Mouse (Mus musculus) lung, postnatal 14 days (tissue): ENCODE measurements at regions not wholly inside any gene's neighbourhood (a gene's known extent, or its start where the extent isn't known, plus 50 kb on each side); places are given as distances from the start of the nearest gene placed in this dataset.
"Not testable (repeated sequence)": the region's sequence is repeated elsewhere in the genome, so short reads cannot be mapped to it uniquely, and the experiment has no call there.

Experiments used
- DNase-seq: peaks from one replicate; pipeline ENCODE4 v3.0.0; 2021

DNA sequence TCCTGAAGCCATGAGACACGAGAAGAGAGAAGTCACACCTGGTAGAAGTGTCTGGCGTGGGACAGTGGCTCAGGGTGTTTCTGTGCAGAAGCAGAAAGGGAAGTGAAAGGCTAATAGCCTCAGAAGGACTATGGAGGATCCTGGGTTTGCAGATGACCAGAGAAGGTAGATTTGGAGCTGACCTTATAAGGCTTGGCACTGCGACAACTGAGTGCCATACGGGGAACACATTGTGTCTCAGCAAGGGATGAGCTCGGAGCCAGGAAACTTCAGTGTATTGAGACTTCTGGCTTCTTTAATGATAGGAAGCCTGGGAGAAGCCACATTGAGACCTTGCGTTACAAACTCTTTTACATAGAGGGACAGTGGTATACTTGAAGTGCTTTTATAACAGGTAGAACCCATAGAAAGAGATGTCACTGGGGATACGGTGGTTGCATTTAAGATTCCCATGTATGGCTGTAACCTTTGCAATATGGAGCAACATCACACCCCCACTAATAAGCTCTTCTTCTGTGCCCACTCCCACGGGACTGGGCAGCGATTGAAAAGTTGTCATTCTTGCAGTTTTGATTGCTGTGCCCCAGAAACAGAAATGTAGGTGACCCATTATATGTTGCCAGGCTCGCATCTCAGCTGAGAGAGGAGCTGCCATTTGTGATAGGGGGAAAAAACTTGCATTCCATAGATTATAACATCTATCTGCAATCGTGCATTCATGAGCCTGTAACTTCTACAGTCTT, 61.8 kb upstream of the Dync1i1 start:
- DNase-seq, result no peak

DNA sequence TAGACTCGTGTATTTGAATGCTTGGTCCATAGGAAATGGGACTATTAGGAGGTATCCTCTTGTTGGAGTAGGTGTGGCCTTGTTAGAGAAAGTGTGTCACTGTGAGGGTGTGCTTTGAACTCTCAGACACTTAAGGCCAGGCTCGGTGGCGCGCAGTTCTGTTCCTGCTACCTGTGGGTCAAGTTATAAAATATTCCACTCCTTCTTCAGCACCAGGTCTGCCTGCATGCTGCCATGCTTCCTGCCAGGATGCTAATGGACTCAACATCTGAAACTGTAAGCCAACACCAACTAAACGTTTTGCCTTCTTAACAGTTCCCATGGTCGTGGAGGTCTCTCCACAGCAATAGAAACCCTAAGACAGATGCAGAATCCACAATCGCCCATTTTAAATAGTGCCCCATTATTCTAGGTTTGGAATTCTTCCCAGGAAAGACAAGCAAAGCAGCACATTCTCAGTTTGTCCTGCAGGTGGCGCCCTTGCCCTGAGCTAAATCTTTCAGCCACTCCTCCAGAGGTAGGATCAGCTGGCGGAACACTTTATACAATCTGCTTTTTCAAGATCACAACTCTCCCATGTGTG, 80.2 kb upstream of the Dync1i1 start:
- DNase-seq, result peak; percentile 77

DNA sequence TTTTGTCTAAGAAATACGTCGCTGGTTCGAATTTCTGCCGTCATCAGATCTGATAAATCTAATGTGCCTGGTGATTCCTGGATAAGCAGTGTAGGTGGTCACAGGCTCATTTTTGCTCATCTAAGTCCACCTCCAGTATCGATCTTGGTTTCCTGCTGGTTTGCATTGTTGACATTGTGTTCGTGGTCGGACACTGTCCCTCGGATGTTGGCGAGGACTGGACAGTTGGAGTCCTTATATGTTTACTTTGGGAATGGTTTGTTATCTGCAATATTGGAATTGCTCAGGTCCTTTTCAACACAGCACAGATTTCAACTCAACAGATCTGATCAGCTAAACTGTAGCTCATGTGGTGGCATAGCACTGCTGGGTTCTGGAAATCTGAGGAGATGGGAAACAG, 91.2 kb upstream of the Dync1i1 start:
- DNase-seq, result no peak

DNA sequence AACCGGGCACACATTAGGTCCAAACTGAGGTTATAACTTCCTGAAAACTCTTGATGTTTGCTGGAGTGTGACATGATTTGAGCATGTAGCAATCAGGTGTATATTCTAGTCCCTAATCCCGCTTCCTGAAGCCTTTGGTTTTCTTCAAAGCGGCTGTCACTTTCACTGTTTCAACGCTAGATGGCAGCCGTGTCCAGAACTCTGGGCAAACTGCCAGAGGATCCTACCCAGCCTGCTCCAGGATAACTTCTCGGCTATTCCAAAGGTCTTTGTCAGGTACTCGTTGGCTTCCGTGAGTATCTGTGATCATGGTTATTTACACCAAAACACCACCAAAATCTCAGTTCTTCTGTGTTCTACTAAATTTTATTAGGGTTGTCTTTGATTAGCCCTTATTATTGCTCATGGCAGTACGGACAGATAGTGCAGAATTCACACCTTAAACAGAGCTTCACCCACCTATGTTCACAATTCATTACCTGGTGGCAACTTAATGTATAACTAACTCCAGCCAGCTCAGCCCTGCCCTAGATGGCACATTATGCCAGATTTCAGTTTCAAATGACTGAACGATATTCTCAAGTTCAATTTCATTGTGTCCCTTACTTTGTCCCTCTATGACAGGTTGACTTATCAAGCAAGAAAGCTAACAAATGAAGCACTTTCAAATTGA, 92.3 kb upstream of the Dync1i1 start:
- DNase-seq, result peak; percentile 73

DNA sequence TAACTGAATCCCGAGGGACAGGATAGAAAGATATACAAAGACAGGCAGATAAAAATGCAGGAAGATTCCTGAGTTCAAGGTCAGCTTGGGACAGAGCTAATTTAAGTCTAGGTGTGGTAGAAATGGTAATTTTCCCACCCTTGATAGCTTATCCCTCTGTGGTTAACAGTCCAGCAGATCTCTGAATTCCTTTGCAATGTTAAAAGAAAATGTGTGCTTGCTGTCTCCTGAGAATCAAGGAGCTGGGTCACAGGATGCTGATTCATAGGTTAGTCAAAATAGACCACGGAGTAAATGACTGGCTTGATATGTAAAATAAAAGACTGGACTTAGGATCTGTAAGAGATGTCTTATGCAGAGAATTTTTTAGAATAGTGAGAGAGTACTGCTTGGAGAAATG, 101.4 kb upstream of the Dync1i1 start:
- no peak for DNase-seq

DNA sequence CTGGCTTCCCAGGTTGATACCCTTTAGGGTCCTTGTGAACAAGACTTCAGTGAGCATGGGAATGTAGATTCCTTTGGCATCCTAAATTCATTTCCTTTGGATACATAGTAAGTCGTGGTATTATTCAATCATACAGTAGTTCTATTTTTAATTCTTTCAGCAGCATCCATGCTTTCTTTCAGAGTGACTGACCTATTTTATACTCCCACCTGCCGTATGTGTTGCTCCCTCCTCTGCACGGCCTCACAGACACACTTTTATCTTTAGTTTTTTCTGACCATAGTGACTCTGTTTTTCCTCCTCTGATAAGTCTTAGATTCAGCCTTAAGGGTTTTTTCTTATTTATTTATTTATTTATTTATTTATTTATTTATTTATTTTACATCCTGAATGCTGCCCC, 103.9 kb upstream of the Dync1i1 start:
- no peak for DNase-seq

DNA sequence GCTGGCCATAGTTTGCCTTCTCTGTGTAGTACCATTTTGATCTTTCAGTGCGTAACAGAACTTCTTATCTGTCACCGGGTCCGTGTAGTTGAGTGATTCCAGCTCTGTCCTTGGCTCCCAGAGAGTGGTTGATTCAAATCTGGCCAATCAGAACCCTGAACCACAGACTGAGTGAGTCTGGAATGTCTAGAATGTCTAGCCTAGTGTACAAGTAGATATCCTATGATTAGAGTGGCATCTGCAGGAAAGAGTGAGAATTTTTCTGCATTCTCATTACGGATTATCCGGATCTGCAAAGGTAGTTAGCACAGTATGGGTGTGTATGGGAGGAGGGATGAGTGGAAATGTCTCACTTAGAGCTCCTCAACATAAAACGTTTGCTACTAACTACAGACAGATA, 97.9 kb upstream of the Pdk4 start:
- peak; percentile 9 for DNase-seq

DNA sequence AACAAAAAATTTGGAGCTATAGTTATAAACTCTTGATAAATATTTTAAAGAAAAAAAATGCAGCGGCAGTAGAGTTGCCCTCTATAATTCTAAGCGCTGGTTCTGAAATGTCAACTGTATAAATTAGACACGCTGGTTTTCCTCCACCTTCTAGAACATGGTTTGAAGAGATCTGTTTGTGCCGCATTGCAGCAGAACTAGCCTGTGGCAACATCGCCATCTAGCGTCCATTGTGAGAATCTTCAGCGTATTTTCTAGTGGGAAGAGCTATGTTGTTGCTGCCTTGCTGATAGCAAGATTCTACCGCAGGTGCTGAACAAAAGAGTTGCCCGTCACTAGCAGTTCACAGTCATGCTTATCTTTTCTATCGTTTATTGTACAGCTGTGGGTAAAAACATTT, 93.5 kb upstream of the Pdk4 start:
- DNase-seq, result peak; percentile 76

DNA sequence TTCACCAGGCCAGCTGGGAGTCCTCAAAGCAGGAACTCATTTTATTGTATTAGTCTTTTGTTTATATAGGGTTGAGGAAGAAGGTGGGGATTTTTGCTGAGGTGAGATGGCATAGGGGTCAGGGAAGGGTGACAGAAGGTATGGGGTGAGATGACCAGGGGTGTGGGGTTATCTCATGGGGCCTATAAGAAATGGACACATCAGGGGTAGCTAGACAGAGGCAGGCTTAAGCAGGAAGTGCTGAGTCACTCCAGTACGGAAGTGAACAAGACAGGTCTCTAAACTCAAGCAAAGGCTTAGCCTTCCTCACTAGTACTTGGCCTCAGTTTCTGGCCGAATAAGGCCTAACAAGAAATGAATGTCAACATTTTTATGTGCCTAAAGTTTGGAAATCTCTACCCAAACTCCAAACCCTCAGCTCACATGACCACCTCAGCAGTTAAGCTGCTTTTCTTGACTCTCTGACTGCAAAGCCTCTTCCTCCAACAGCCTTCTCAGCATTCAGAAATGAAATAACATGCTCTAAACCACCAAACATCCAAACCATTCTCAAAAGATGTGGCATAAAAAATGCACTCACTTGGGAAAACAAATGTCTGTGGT, 86.9 kb upstream of the Pdk4 start:
- no peak for DNase-seq

DNA sequence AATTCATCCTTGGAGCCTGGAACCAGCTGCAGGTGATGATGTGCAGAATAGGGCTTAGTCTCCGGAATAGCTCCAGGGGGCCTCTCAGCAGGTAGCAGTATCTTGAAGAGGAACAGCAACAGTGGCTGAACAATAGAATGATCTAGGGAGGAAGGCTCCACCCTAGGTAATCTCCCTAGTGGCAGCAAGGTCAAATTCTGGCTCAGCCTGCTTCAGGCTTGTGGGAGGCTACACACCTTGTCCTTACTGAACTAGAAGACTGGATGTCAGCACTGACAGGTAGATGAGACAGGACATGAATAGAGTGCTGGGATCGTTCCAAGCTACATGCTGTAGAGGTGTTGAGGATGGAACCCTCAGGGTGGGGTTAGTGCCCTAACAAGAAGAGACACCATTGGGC, 80.8 kb upstream of the Pdk4 start:
- not testable (repeated sequence) for DNase-seq

DNA sequence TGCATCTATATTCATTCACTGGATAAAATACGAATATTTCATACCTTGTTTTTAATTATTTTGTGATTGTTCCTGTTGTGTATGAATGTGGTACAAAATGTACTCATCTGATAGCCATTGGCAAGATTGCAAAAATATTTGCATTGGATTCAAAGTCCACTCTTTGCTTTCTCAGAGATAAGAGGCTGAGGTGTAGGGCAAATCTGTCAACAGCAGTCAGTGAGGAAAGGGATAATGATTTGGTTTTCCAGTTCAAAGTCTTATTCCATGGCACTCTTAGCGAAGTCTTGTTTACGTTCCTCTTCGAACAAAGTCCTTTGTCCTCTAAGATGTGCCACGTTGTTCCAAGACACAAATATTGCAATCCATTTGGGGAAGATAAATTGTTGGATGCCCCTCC, 70.5 kb upstream of the Pdk4 start:
- no peak for DNase-seq

DNA sequence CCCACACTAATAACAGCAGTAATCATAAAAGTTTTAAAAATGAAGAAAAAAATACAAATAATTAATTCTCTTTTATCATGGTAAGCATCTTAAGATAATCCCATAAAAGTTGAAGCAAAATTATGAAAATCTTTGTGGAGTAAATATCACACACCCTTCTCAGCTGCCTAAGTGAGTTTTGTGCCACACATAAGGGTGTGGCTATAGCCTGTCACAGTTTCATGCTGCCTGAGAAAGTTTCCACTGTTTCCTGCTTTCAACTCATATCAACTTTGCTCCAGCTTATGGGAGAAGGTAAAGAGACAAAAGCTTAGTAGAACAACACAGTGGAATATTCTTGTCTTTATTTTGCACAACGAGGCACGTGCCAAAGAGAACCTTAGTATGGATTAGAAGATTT, 68.9 kb upstream of the Pdk4 start:
- no peak for DNase-seq

DNA sequence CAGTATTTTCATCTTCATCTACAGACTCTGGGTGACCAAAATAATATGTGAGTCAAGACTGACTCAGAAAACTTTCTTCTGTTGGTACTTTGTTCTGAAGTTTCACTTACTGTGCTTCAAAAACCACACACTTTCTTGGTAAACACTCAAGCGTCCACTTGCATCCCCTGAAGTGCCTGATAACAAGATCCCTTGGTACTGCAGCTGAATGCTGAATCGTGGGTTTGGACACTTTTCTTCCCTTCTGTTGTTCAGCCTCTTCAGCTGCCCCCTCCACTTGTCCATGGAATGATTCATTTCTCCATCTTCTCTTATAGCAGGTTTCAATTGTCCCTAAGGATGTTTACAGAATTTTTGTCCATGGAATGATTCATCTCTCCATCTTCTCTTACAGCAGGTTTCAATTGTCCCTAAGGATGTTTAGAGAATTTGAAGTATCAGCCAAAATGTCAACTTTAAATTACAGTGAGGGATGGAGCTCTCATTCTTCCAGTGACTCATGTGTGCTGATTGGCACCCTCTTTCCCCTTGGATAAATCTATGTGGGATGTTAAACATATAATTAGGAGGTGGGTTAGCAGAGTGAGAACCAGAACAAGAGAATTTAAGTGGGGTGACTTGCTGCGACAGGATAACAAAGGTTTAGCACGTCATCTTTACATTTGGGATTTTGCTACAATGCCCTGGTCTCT, 57.7 kb upstream of the Pdk4 start:
- DNase-seq, result peak; percentile 54

DNA sequence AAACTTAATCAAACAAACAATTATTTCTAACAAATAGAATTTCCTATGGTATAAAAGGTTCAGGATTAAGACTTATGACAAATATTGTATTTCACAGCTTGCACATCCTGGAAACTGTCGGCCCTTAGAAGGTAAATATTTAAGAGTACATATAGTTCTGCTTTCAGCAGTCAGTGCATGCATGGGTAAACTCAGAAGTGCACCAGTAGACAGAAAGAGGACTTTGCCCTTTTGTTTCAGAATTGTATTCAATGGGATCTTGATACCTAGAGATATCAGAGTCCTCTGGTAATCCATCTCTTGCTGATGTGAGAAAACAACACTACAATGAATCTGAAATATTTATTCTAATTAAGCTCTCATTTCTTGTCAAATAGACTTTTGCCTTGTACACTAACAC, 54.0 kb upstream of the Pdk4 start:
- no peak for DNase-seq
